Mouse (Mus musculus) lung, adult 10 weeks (tissue): ENCODE data around the gene Ncan. TPM values are rescaled to one million over a fixed set of nuclear protein-coding genes. Genes with fewer than 3 reads are reported as not detected.

Experiments
- polyA plus RNA-seq: library from polyadenylated mRNA; stranded (reverse); fragments of 350-450 nt; fragmentation: Illumina TruSeq; extraction: RNeasy Lipid Tissue Mini Kit (QIAGEN cat#74804); gene quantifications from one replicate; pipeline ENCODE4 v1.2.3, GENCODE M21; 2014; ENCODE audit warnings: low read depth, low replicate concordance; ENCODE audit not compliant: insufficient read depth

Ncan gene
- not detected for polyA plus RNA-seq

DNA sequence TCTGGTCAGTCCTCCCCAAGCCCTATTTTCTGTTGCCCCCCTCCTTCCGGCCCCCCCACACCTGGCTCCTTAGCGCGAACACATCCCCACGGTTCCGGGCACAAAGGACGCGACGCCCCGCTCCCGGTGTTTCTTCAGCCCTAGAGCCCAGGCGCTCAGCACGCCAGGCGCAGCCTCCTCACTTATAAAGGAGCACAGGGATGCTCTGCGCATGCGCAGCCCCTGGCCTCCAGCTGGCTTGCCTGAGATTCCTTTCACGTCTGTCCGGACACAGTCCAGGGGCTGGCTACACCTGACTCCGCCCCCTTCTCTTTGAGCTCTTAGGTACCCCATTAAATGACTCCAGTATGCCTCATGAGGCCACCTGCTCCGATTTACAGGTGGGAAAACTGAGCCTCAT lies at the start of gene Ncan:
Gene Ncan, minus strand, starts transcription at position 207 of the 400 bp plus-strand sequence.

DNA sequence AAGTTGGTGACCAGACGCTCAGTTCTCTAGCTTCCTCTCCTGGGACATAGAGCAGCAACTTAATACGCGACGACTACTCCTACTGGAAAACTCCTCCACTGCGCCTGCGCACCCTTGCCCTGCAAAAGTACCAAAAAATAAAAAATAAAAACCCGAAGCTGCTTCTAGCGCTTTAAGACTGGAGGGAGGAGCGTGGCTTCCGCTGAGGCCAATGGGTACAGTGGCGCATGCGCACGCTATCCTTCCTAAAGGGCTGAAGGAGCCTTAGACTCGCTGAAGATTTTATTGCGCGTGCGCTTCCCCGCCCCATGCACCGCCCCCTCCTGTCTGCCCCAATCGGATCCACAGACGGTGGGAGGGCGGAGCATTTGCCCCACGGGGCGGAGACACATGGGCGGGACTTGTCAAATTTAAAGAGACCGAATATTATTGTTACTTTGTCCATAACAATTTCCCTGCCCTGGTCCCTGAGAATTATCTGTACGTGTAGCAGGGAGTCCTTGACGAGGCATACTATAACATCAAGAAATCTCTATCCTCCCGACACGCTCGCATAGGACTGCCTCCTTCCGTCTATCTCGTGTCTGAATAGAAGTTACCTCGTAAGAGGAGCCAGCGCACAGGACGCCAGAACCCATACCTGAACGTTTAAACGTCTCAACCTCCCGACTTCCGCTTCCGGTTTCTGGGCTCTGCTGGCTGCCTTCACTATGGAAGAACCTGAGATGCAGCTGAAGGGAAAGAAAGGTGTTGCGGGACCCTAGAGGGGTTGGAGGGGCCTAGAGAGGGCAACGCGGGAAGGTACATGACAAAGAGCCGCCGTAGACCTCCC lies 18.6 kb upstream of the Ncan start, which contains the start of the genes Rfxank, Borcs8 and Mef2b:
Gene Rfxank, minus strand, starts transcription at position 129 of the 832 bp plus-strand sequence.
Gene Borcs8, plus strand, starts transcription at position 474 of the 832 bp plus-strand sequence.
Gene Mef2b, plus strand, starts transcription at position 686 of the 832 bp plus-strand sequence.

GRCm38 (mm10) chr8:70131166-70131883 lies 10.7 kb upstream of the Ncan start, which contains the start of gene Nr2c2ap:
TSS of gene Nr2c2ap (plus strand) at chr8:70131333.

GRCm38 (mm10) chr8:70083285-70083684 lies 37.4 kb downstream of the Ncan start, which contains the start of gene Hapln4:
TSS of gene Hapln4 (plus strand) at chr8:70083457.

GRCm38 (mm10) chr8:70072441-70073069 lies 48.1 kb downstream of the Ncan start, which contains the start of gene Tm6sf2:
TSS of gene Tm6sf2 (plus strand) at chr8:70072924.

Other genes starting within 250 kb of the Ncan start
- gene Cilp2, start 233.2 kb downstream of the Ncan start, polyA plus RNA-seq: 0.38 TPM
- 0.35 TPM for gene Tssk6, start 218.7 kb downstream of the Ncan start, polyA plus RNA-seq
- 137 TPM for gene Ndufa13, start 218.3 kb downstream of the Ncan start, polyA plus RNA-seq
- gene Yjefn3, start 218.2 kb downstream of the Ncan start, polyA plus RNA-seq: 2.1 TPM
- 24.1 TPM for gene Gatad2a, start 124.5 kb downstream of the Ncan start, polyA plus RNA-seq
- 17.0 TPM for gene Mau2, start 78.1 kb downstream of the Ncan start, polyA plus RNA-seq
- gene Sugp1, start 78.1 kb downstream of the Ncan start, polyA plus RNA-seq: 13.9 TPM
- gene Tm6sf2, start 47.9 kb downstream of the Ncan start, polyA plus RNA-seq: 1.8 TPM
- gene Hapln4, start 37.4 kb downstream of the Ncan start, polyA plus RNA-seq: not detected
- 20.7 TPM for gene Nr2c2ap, start 10.5 kb upstream of the Ncan start, polyA plus RNA-seq
- gene Rfxank, start 18.3 kb upstream of the Ncan start, polyA plus RNA-seq: 15.4 TPM
- 30.0 TPM for gene Borcs8, start 18.6 kb upstream of the Ncan start, polyA plus RNA-seq
- 0.18 TPM for gene Mef2b, start 18.8 kb upstream of the Ncan start, polyA plus RNA-seq
- 27.7 TPM for gene Tmem161a, start 51.5 kb upstream of the Ncan start, polyA plus RNA-seq
- 5.3 TPM for gene Slc25a42, start 91.4 kb upstream of the Ncan start, polyA plus RNA-seq
- 14.4 TPM for gene Sugp2, start 113.4 kb upstream of the Ncan start, polyA plus RNA-seq
- gene Armc6, start 113.6 kb upstream of the Ncan start, polyA plus RNA-seq: 8.7 TPM
- gene Homer3, start 162.0 kb upstream of the Ncan start, polyA plus RNA-seq: 25.3 TPM
- gene Ddx49, start 181.6 kb upstream of the Ncan start, polyA plus RNA-seq: 24.8 TPM
- gene Cope, start 181.6 kb upstream of the Ncan start, polyA plus RNA-seq: 129 TPM
- gene Cers1, start 194.9 kb upstream of the Ncan start, polyA plus RNA-seq: 0.44 TPM
- gene Gdf1, start 208.9 kb upstream of the Ncan start, polyA plus RNA-seq: 0.28 TPM
- 14.7 TPM for gene Upf1, start 232.4 kb upstream of the Ncan start, polyA plus RNA-seq